Mouse (Mus musculus): ENCODE measurements around the gene Slc9b1.

- TF ChIP-seq CTCF (IDR thresholded peaks at IDR 0.05; ENCODE audit: insufficient read depth, low read depth, low read length): no peak
- TF ChIP-seq POLR2A (IDR thresholded peaks at IDR 0.05; ENCODE audit: insufficient read depth, low read depth, low read length): no peak
Measured at GRCm38 (mm10) chr3:135439651-135440050, 91.8 kb downstream of the Slc9b1 start.

Measured in olfactory bulb, adult 2 months (tissue).